Mouse (Mus musculus) liver, adult 2 months (tissue): Measurements from ENCODE around the gene Gm42906. TPM values are rescaled to one million over a fixed set of nuclear protein-coding genes. Genes with fewer than 3 reads are reported as not detected.

Source experiments
- DNase-seq: peaks from one replicate; pipeline ENCODE4 v3.0.0-alpha.2; 2011; ENCODE audit warnings: low read depth, low spot score; ENCODE audit errors: extremely low read depth
- H3K27ac ChIP-seq: fragments of 200-500 bp; replicated peaks from 2 replicates; pipeline ENCODE4 v1.5.1; 2012; ENCODE audit warnings: low read depth, mild to moderate bottlenecking, control low read depth, inconsistent platforms, low read length; ENCODE audit not compliant: insufficient read depth
- H3K27me3 ChIP-seq: fragments of 200-500 bp; 2 replicates; pipeline ENCODE4 v1.6.1; 2012; ENCODE audit warnings: mild to moderate bottlenecking, moderate library complexity, low read length, inconsistent platforms; ENCODE audit not compliant: control insufficient read depth, insufficient read depth
- H3K36me3 ChIP-seq: fragments of 200-500 bp; 2 replicates; pipeline ENCODE4 v1.6.1; 2012; ENCODE audit warnings: low read length, inconsistent platforms; ENCODE audit not compliant: control insufficient read depth, insufficient read depth
- H3K4me1 ChIP-seq: fragments of 200-500 bp; 2 replicates; pipeline ENCODE4 v1.6.1; 2011; ENCODE audit warnings: low read length; ENCODE audit not compliant: control insufficient read depth, insufficient read depth
- H3K4me3 ChIP-seq: fragments of 200-500 bp; 2 replicates; pipeline ENCODE4 v1.5.1; 2011; ENCODE audit warnings: low read depth, mild to moderate bottlenecking, control low read depth, low read length, moderate library complexity; ENCODE audit not compliant: insufficient read depth
- H3K79me2 ChIP-seq: fragments of 200-500 bp; 2 replicates; pipeline ENCODE4 v1.6.1; 2012; ENCODE audit warnings: inconsistent platforms, mild to moderate bottlenecking, low read length, moderate library complexity; ENCODE audit not compliant: control insufficient read depth, insufficient read depth
- H3K9ac ChIP-seq: fragments of 200-500 bp; 2 replicates; pipeline ENCODE4 v1.6.1; 2012; ENCODE audit warnings: low read depth, mild to moderate bottlenecking, control low read depth, inconsistent platforms, low read length
- CTCF ChIP-seq: fragments of 200-500 bp; IDR thresholded peaks from 2 replicates; pipeline ENCODE4 v1.5.1; 2011; ENCODE audit warnings: low read depth, low read length, control low read depth
- POLR2A ChIP-seq: fragments of 200-500 bp; IDR thresholded peaks from 2 replicates; pipeline ENCODE4 v1.6.1; 2011; ENCODE audit warnings: low read length, control low read depth; ENCODE audit not compliant: insufficient read depth; ENCODE audit errors: extremely low read depth
- WGBS: fragments of 180-500 bp; shearing (Covaris S2); methylation state at CpG from one replicate; pipeline ENCODE4 v1.1.7; 2018; 5-methylcytosine and 5-hydroxymethylcytosine counted together
- polyA plus RNA-seq: library from polyadenylated mRNA; depleted of rRNA; stranded (reverse); fragments of >200 nt; gene quantifications from 2 replicates; pipeline ENCODE4 v1.2.3, GENCODE M21; 2012
- total RNA-seq: library from RNA; depleted of rRNA; stranded (reverse); fragments of >200 nt; gene quantifications from 2 replicates; pipeline ENCODE4 v1.2.3, GENCODE M21; 2014

Gm42906 gene
- total and polyA plus RNA-seq, 2 experiments, result not detected

- Histone ChIP-seq H3K36me3 (no peaks in the 10 kb centered on the region), H3K79me2 (peaks cover 3% of the 10 kb centered on the region; the same call in 1 of the 2 replicates), H3K27ac (peak overlapping the region; percentile 92), H3K27me3 (no peaks in the 10 kb centered on the region), H3K4me1 (no peaks in the 10 kb centered on the region; the same call in 1 of the 2 replicates), H3K9ac (peak overlapping the region; percentile 77), H3K4me3 (peak overlapping the region; percentile 55)
- WGBS, result 7% methylated on average over 5 of the region's 5 CpGs
- DNase-seq, result peak; percentile 74
- TF ChIP-seq CTCF (no peak), POLR2A (no peak)
These were observed 58.6 kb downstream of the Gm42906 start for GRCm38 (mm10) chr5:151369306-151369721.

- no peaks in the 10 kb centered on the region for H3K27me3 ChIP-seq
- H3K36me3 ChIP-seq, result no peaks in the 10 kb centered on the region
- peaks cover 3% of the 10 kb centered on the region; the same call in 1 of the 2 replicates for H3K79me2 ChIP-seq
- H3K27ac ChIP-seq, result peak overlapping the region; percentile 92
- peak; percentile 93 for DNase-seq
- TF ChIP-seq CTCF (peak; percentile 84), POLR2A (peak; percentile 89)
- peak overlapping the region; percentile 59 for H3K4me3 ChIP-seq
- H3K4me1 ChIP-seq, result no peaks in the 10 kb centered on the region; the same call in 1 of the 2 replicates
- WGBS, result 1% methylated on average over 75 of the region's 75 CpGs
- peak overlapping the region; percentile 83 for H3K9ac ChIP-seq
These were observed 59.4 kb downstream of the Gm42906 start for GRCm38 (mm10) chr5:151368395-151369190.

GRCm38 (mm10) chr5:151367881-151368394 lies 60.0 kb downstream of the Gm42906 start:
- Histone ChIP-seq H3K9ac (peak overlapping the region; percentile 52), H3K4me3 (peak overlapping the region; percentile 59), H3K36me3 (no peaks in the 10 kb centered on the region), H3K4me1 (no peaks in the 10 kb centered on the region; the same call in 1 of the 2 replicates), H3K27ac (peak overlapping the region; percentile 80), H3K27me3 (no peaks in the 10 kb centered on the region), H3K79me2 (peaks cover 3% of the 10 kb centered on the region; the same call in 1 of the 2 replicates)
- peak; percentile 89 for DNase-seq
- WGBS, result 2% methylated on average over 16 of the region's 16 CpGs
- TF ChIP-seq POLR2A (no peak), CTCF (no peak)

GRCm38 (mm10) chr5:151367317-151367716 lies 60.6 kb downstream of the Gm42906 start:
- H3K4me3 ChIP-seq, result peak overlapping the region; percentile 18
- TF ChIP-seq POLR2A, result no peak
- no peak for TF ChIP-seq CTCF
- peak overlapping the region; percentile 80 for H3K27ac ChIP-seq
- WGBS, result 95% methylated on average over 1 of the region's 1 CpGs
- no peaks in the 10 kb centered on the region for H3K36me3 ChIP-seq
- H3K4me1 ChIP-seq, result no peaks in the 10 kb centered on the region; the same call in 1 of the 2 replicates
- H3K79me2 ChIP-seq, result peaks cover 3% of the 10 kb centered on the region; the same call in 1 of the 2 replicates
- no peak for DNase-seq
- H3K9ac ChIP-seq, result peak overlapping the region; percentile 31
- H3K27me3 ChIP-seq, result no peaks in the 10 kb centered on the region

GRCm38 (mm10) chr5:151363343-151364000 lies 64.5 kb downstream of the Gm42906 start:
- Histone ChIP-seq H3K79me2 (no peaks in the 10 kb centered on the region), H3K36me3 (no peaks in the 10 kb centered on the region), H3K27ac (no peak overlapping the region), H3K9ac (no peak overlapping the region), H3K4me1 (no peaks in the 10 kb centered on the region), H3K4me3 (no peak overlapping the region), H3K27me3 (no peaks in the 10 kb centered on the region)
- WGBS, result 93% methylated on average over 3 of the region's 3 CpGs
- TF ChIP-seq POLR2A (no peak), CTCF (no peak)
- DNase-seq, result no peak

GRCm38 (mm10) chr5:151349616-151350015 lies 78.3 kb downstream of the Gm42906 start:
- H3K36me3 ChIP-seq, result no peaks in the 10 kb centered on the region
- no peaks in the 10 kb centered on the region for H3K27me3 ChIP-seq
- no peaks in the 10 kb centered on the region for H3K79me2 ChIP-seq
- no peak overlapping the region for H3K4me3 ChIP-seq
- WGBS, result 13% methylated on average over 1 of the region's 1 CpGs
- peaks cover 7% of the 10 kb centered on the region for H3K4me1 ChIP-seq
- H3K9ac ChIP-seq, result no peak overlapping the region
- no peak for DNase-seq
- TF ChIP-seq CTCF, result no peak
- no peak for TF ChIP-seq POLR2A
- H3K27ac ChIP-seq, result no peak overlapping the region
